Mouse (Mus musculus) embryo, embryonic 10.5 days (tissue): Measurements from ENCODE around the gene Slc35b2.
A peak's percentile ranks its signal among the peaks of the same experiment; 100 is the strongest.

Source experiments
- DNase-seq: peaks from one replicate; pipeline ENCODE4 v3.0.0-alpha.2; 2015; ENCODE audit warnings: low spot score

Gene Slc35b2

GRCm38 (mm10) chr17:45545278-45545961, 18.3 kb upstream of the Slc35b2 start:
- peak; percentile 34 for DNase-seq

GRCm38 (mm10) chr17:45546941-45547340, 16.7 kb upstream of the Slc35b2 start:
- DNase-seq, result no peak

- no peak for DNase-seq
Measured at GRCm38 (mm10) chr17:45547461-45548190, 16.0 kb upstream of the Slc35b2 start.

GRCm38 (mm10) chr17:45548541-45549512, 14.8 kb upstream of the Slc35b2 start:
- DNase-seq, result peak; percentile 80

- DNase-seq, result peak; percentile 78
Measured at GRCm38 (mm10) chr17:45549617-45550181, 14.0 kb upstream of the Slc35b2 start, which contains the start of gene Tmem151b. Tmem151b (minus strand) TSS chr17:45549677.

- DNase-seq, result no peak
Measured at GRCm38 (mm10) chr17:45550253-45550652, 13.4 kb upstream of the Slc35b2 start.

- DNase-seq, result no peak
Measured at GRCm38 (mm10) chr17:45551249-45551796, 12.4 kb upstream of the Slc35b2 start.

GRCm38 (mm10) chr17:45551816-45552451, 11.7 kb upstream of the Slc35b2 start:
- DNase-seq, result peak; percentile 88

GRCm38 (mm10) chr17:45553065-45553464, 10.6 kb upstream of the Slc35b2 start:
- DNase-seq, result no peak

- no peak for DNase-seq
Measured at GRCm38 (mm10) chr17:45554420-45554819, 9.3 kb upstream of the Slc35b2 start.

- DNase-seq, result peak; percentile 98
Measured at GRCm38 (mm10) chr17:45555452-45556106, 8.1 kb upstream of the Slc35b2 start, which contains the start of gene Nfkbie. Nfkbie (plus strand) TSS chr17:45555703.

- DNase-seq, result no peak
Measured at GRCm38 (mm10) chr17:45556107-45556489, 7.6 kb upstream of the Slc35b2 start.

GRCm38 (mm10) chr17:45556514-45557245, 7.0 kb upstream of the Slc35b2 start:
- no peak for DNase-seq

- no peak for DNase-seq
Measured at GRCm38 (mm10) chr17:45557246-45557824, 6.3 kb upstream of the Slc35b2 start.

GRCm38 (mm10) chr17:45557998-45558862, 5.4 kb upstream of the Slc35b2 start:
- DNase-seq, result no peak

- DNase-seq, result no peak
Measured at GRCm38 (mm10) chr17:45559732-45560525, 3.7 kb upstream of the Slc35b2 start.

GRCm38 (mm10) chr17:45563216-45563615, 458 bp upstream of the Slc35b2 start:
- no peak for DNase-seq
